Mouse (Mus musculus): ENCODE measurements around the gene Nol10. TPM values are rescaled to one million over a fixed set of nuclear protein-coding genes. Genes with fewer than 3 reads are reported as not detected.

The Nol10 gene
- 14.6 and 22.3 TPM in 2 replicates for total RNA-seq (2012; rRNA removed)

GRCm38 (mm10) chr12:17348048-17349036, at the start of gene Nol10:
Gene Nol10, plus strand, starts transcription at chr12:17348458.
- peak within 1 kb of the TSS; percentile 82 to 90 for H3K4me3 ChIP-seq (ENCODE audit: insufficient read depth in 1 of 2, low read depth in 1 of 2, low read length in 2 of 2, poor library complexity in 1 of 2, severe bottlenecking in 1 of 2)
- no peak within 1 kb of the TSS; the same call in 1 of the 2 replicates for H3K27ac ChIP-seq (ENCODE audit: insufficient read depth, low read depth, low read length, poor library complexity, severe bottlenecking)
- peaks cover 7% of the 10 kb centered on the region for H3K36me3 ChIP-seq (ENCODE audit: control insufficient read depth, insufficient read depth, low read length, poor library complexity, severe bottlenecking)
- no peaks in the 10 kb centered on the region for H3K9me3 ChIP-seq (ENCODE audit: control insufficient read depth, insufficient read depth, low read depth, low read length)
- H3K4me1 ChIP-seq (ENCODE audit: control insufficient read depth in 2 of 2, insufficient read depth in 2 of 2, low read length in 2 of 2, poor library complexity in 1 of 2) = peaks cover 0 to 3% of the 10 kb centered on the region in 2 experiments; a peak in 2 of 4 replicates
- TF ChIP-seq HCFC1 (IDR thresholded peaks at IDR 0.05; ENCODE audit: borderline replicate concordance, insufficient read depth, low read length) (peak; percentile 77), CHD2 (IDR thresholded peaks at IDR 0.05; ENCODE audit: low read depth, low read length) (peak; percentile 69; the same call in 1 of the 2 replicates), ZNF384 (IDR thresholded peaks at IDR 0.05; ENCODE audit: low read depth, low read length) (no peak)
- H3K9ac ChIP-seq (ENCODE audit: insufficient read depth, low read depth, low read length, poor library complexity, severe bottlenecking) = peak within 1 kb of the TSS; percentile 97
- in situ Hi-C loops (cut with MboI; ENCODE audit: low sequenced_read_pairs in 2 of 2, unreplicated experiment in 2 of 2) = no loop called here
- DNase-seq (ENCODE audit: low read depth, low spot score) = peak; percentile 82

- Histone ChIP-seq H3K27ac (ENCODE audit: insufficient read depth, low read depth, low read length, poor library complexity, severe bottlenecking) (no peak overlapping the region), H3K4me1 (ENCODE audit: control insufficient read depth in 2 of 2, insufficient read depth in 2 of 2, low read length in 2 of 2, poor library complexity in 1 of 2) (peaks cover 0 to 3% of the 10 kb centered on the region in 2 experiments; a peak in 1 of 4 replicates), H3K36me3 (ENCODE audit: control insufficient read depth, insufficient read depth, low read length, poor library complexity, severe bottlenecking) (no peaks in the 10 kb centered on the region), H3K9ac (ENCODE audit: insufficient read depth, low read depth, low read length, poor library complexity, severe bottlenecking) (no peak overlapping the region), H3K4me3 (ENCODE audit: insufficient read depth in 1 of 2, low read depth in 1 of 2, low read length in 2 of 2, poor library complexity in 1 of 2, severe bottlenecking in 1 of 2) (no peak overlapping the region), H3K9me3 (ENCODE audit: control insufficient read depth, insufficient read depth, low read depth, low read length) (no peaks in the 10 kb centered on the region)
- DNase-seq (ENCODE audit: low read depth, low spot score) = peak; percentile 12
- in situ Hi-C loops (cut with MboI; ENCODE audit: low sequenced_read_pairs in 2 of 2, unreplicated experiment in 2 of 2) = no loop called here
- TF ChIP-seq ZC3H11A (IDR thresholded peaks at IDR 0.05; ENCODE audit: borderline replicate concordance, low read depth, low read length) (no peak), HCFC1 (IDR thresholded peaks at IDR 0.05; ENCODE audit: borderline replicate concordance, insufficient read depth, low read length) (no peak), MAFK (IDR thresholded peaks at IDR 0.05; ENCODE audit: insufficient read depth, low read depth, low read length) (no peak), ZNF384 (IDR thresholded peaks at IDR 0.05; ENCODE audit: low read depth, low read length) (no peak), CHD2 (IDR thresholded peaks at IDR 0.05; ENCODE audit: low read depth, low read length) (no peak)
Measured at GRCm38 (mm10) chr12:17299902-17300301, 48.4 kb upstream of the Nol10 start.

DNA sequence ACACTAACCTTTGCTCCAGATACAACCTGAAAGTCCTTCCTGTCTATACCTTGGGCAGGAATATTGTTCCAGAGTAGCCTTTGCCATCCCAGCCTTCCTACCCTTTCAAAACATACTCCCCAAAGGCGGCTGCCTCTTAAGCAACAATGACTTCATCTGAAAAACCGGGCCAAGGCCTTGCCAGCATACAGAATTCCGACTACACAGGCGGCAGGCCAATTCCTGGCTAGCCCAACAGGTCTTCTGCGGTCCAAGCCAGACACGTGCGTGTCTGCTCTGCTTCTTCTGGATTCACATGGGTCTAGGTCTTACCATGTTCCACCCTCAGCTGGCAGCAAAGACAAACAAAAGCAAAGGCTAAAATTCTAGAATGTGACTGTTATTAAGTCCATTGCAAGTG, 42.8 kb upstream of the Nol10 start:
- Histone ChIP-seq H3K9me3 (ENCODE audit: control insufficient read depth, insufficient read depth, low read depth, low read length) (no peaks in the 10 kb centered on the region), H3K4me3 (ENCODE audit: insufficient read depth in 1 of 2, low read depth in 1 of 2, low read length in 2 of 2, poor library complexity in 1 of 2, severe bottlenecking in 1 of 2) (no peak overlapping the region), H3K9ac (ENCODE audit: insufficient read depth, low read depth, low read length, poor library complexity, severe bottlenecking) (no peak overlapping the region), H3K27ac (ENCODE audit: insufficient read depth, low read depth, low read length, poor library complexity, severe bottlenecking) (no peak overlapping the region), H3K36me3 (ENCODE audit: control insufficient read depth, insufficient read depth, low read length, poor library complexity, severe bottlenecking) (no peaks in the 10 kb centered on the region), H3K4me1 (ENCODE audit: control insufficient read depth in 2 of 2, insufficient read depth in 2 of 2, low read length in 2 of 2, poor library complexity in 1 of 2) (no peaks in the 10 kb centered on the region)
- no peak for DNase-seq (ENCODE audit: low read depth, low spot score)
- in situ Hi-C loops (cut with MboI; ENCODE audit: low sequenced_read_pairs in 2 of 2, unreplicated experiment in 2 of 2) = no loop called here
- TF ChIP-seq MAFK (IDR thresholded peaks at IDR 0.05; ENCODE audit: insufficient read depth, low read depth, low read length) = no peak
- no peak for TF ChIP-seq ZC3H11A (IDR thresholded peaks at IDR 0.05; ENCODE audit: borderline replicate concordance, low read depth, low read length)
- no peak for TF ChIP-seq ZNF384 (IDR thresholded peaks at IDR 0.05; ENCODE audit: low read depth, low read length)
- TF ChIP-seq HCFC1 (IDR thresholded peaks at IDR 0.05; ENCODE audit: borderline replicate concordance, insufficient read depth, low read length) = no peak
- TF ChIP-seq CHD2 (IDR thresholded peaks at IDR 0.05; ENCODE audit: low read depth, low read length) = no peak

- no peaks in the 10 kb centered on the region for H3K36me3 ChIP-seq (ENCODE audit: control insufficient read depth, insufficient read depth, low read length, poor library complexity, severe bottlenecking)
- TF ChIP-seq CHD2 (IDR thresholded peaks at IDR 0.05; ENCODE audit: low read depth, low read length) = no peak
- TF ChIP-seq HCFC1 (IDR thresholded peaks at IDR 0.05; ENCODE audit: borderline replicate concordance, insufficient read depth, low read length) = no peak
- no peak for TF ChIP-seq ZC3H11A (IDR thresholded peaks at IDR 0.05; ENCODE audit: borderline replicate concordance, low read depth, low read length)
- TF ChIP-seq ZNF384 (IDR thresholded peaks at IDR 0.05; ENCODE audit: low read depth, low read length) = no peak
- TF ChIP-seq MAFK (IDR thresholded peaks at IDR 0.05; ENCODE audit: insufficient read depth, low read depth, low read length) = no peak
- no peaks in the 10 kb centered on the region for H3K9me3 ChIP-seq (ENCODE audit: control insufficient read depth, insufficient read depth, low read depth, low read length)
- in situ Hi-C loops (cut with MboI; ENCODE audit: low sequenced_read_pairs in 2 of 2, unreplicated experiment in 2 of 2) = no loop called here
- no peak overlapping the region for H3K9ac ChIP-seq (ENCODE audit: insufficient read depth, low read depth, low read length, poor library complexity, severe bottlenecking)
- no peak for DNase-seq (ENCODE audit: low read depth, low spot score)
- H3K27ac ChIP-seq (ENCODE audit: insufficient read depth, low read depth, low read length, poor library complexity, severe bottlenecking) = no peak overlapping the region
- no peak overlapping the region for H3K4me3 ChIP-seq (ENCODE audit: insufficient read depth in 1 of 2, low read depth in 1 of 2, low read length in 2 of 2, poor library complexity in 1 of 2, severe bottlenecking in 1 of 2)
- no peaks in the 10 kb centered on the region for H3K4me1 ChIP-seq (ENCODE audit: control insufficient read depth in 2 of 2, insufficient read depth in 2 of 2, low read length in 2 of 2, poor library complexity in 1 of 2)
Measured at GRCm38 (mm10) chr12:17308246-17308645, 40.0 kb upstream of the Nol10 start.

Data from ES-E14 (cell line).